Mouse (Mus musculus): ENCODE data around the gene Cdk8.

The Cdk8 gene

DNA sequence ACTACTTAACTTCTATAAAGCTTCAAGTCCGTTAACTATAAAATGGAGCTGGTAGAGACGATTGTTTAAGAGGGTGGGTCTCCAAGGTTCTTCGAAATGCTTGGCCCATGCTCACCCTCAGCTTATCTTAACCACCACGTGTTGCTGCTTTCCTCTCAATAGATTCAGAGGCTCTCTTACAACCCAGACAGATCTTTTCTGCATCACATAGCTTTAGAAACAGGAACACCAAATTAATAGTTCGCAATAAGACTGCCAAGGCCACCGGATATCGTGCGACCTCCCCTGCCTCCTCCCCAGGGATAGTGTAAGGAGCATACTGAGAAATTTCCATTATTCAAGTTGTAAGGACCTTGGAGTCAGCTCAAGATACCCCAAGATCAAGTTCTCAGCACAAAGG lies 87.4 kb downstream of the Cdk8 start:
- no peak for DNase-seq (ENCODE audit: extremely low spot score, low spot score)

DNA sequence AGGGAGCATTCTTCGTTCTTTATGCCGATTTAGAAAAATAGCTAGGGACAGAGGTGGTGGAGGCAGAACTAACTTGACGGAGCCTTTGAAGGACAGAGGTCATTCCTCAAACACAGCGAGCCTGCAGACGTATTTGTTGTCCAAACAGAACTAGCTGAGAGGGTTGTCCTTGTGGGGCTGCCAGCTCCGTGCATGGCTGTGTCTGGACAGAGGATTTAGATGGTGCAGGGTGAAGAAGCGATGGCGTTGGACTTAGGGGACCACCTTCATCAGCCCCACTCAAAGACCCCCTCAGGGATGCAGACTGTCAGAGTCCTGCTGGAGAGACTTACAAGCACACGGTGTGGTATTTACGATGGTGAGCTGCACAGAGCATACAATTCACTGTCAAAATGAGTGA lies 97.9 kb downstream of the Cdk8 start:
- no peak for DNase-seq (ENCODE audit: extremely low spot score, low spot score)

GRCm38 (mm10) chr5:146329541-146329940 lies 98.5 kb downstream of the Cdk8 start:
- no peak for DNase-seq (ENCODE audit: extremely low spot score, low spot score)

DNA sequence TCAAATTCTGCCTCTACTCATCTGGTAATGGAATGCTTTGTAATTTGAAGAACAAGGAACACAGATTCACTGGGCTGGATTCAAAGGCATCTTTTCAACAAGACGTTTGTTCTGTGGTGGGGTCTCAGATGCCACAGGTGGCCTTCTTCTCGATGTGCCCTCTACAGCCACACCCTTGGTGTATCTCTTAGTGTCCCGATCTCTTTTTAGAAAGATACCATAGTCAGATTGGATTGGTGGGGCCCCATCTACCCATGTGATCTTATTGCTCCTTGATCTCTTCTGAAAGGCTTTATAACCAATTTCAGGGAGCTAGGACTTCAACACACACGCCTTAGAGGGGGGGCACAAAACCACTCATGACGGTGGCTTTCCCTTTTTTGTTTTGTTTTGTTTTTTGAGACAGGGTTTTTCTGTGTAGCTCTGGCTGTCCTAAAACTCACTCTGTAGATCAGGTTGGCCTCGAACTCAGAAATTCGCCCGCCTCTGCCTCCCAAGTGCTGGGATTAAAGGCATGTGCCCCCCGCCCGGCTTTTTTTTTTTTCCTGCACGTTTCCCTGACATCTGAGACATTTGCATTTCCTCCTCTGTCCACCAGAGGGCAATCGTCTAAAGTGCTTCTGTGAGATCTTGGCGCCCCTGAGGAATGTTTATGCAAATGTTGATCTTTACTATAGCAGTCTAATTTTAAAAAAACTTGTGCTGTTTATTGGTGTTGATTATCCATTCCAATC lies 99.2 kb downstream of the Cdk8 start:
- DNase-seq (ENCODE audit: extremely low spot score, low spot score) = no peak

GRCm38 (mm10) chr5:146330765-146331115 lies 99.7 kb downstream of the Cdk8 start:
- no peak for DNase-seq (ENCODE audit: extremely low spot score, low spot score)

DNA sequence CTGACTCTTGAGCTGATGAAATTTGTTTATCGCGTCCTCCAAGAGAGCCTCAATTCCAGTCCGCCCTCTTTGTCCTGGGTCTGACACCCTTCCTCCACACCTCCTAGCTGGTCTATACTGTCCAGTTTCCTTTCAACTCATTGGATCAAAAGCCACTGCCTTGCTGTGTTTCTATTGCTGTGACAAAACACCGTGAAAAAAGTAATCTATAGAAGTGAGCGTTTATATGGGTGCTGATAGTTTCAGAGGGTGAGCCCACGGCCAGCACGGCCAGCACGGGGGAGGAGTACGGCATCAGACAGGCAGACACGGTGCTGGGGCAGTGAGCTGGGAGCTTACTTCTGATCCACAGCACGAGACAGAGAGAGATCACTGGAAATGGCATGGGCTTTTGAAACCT lies 100.1 kb downstream of the Cdk8 start:
- DNase-seq (ENCODE audit: extremely low spot score, low spot score) = no peak

DNA sequence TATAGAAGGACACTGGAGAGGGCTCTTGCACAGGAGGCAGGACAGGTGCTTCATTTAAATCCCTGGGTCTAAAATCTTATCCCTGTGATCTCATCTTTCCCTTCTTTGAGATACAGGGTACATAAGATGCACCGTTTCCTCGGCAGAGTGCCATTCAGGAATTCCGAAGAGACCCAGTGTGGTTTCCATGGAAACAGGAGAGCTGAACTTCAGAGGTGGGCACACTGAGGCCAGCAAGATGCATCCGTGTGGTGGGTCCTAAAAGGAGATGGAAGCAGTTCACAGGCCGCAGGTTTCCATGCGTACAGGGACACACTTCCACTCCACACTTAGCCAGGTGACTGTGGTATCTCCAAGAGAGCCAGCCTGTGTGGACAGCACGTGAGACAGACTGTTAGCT lies 101.5 kb downstream of the Cdk8 start:
- no peak for DNase-seq (ENCODE audit: extremely low spot score, low spot score)

DNA sequence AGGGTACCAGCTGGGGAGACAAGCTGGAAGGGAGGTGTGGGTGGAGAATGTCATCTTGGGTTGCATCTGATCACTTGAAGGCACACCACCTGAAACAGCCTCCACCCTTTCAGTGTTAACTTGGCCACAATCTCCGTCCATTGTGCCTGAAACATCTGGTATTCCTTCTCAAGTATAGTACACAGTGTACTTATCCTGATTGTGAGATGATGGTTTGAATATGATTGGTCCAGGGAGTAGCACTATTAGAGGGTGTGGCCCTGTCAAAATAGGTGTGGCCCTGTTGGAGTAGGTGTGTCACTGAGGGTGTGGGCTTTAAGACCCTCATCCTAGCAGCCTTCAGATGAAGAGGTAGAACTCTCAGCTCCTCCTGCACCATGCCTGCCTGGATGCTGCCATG lies 103.4 kb downstream of the Cdk8 start:
- no peak for DNase-seq (ENCODE audit: extremely low spot score, low spot score)

DNA sequence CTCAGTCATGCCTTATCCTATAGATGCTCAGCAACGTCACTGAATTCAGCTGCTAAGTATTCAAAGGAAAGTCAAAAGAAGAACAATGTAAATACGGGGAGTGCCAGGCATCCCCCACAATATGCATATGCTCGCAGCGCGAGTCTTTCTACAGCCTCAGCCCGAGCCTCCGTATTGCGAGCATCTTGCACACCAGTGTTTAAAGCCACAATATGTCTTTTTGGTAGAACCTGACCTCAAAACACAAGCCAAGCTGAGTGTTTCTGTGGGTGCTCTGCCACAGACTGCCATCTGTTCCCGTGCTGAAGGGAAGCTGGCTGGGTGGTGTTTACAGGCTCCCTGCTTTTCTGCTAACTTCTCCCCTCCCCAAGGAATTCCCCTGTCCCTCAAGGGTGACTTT lies 107.0 kb downstream of the Cdk8 start:
- DNase-seq (ENCODE audit: extremely low spot score, low spot score) = no peak

GRCm38 (mm10) chr5:146340037-146340436 lies 109.0 kb downstream of the Cdk8 start:
- DNase-seq (ENCODE audit: extremely low spot score, low spot score) = no peak

- DNase-seq (ENCODE audit: extremely low spot score, low spot score) = no peak
Measured at GRCm38 (mm10) chr5:146344911-146345686, 114.1 kb downstream of the Cdk8 start.

GRCm38 (mm10) chr5:146347081-146347480 lies 116.1 kb downstream of the Cdk8 start:
- DNase-seq (ENCODE audit: extremely low spot score, low spot score) = no peak

GRCm38 (mm10) chr5:146349183-146349582 lies 118.2 kb downstream of the Cdk8 start:
- DNase-seq (ENCODE audit: extremely low spot score, low spot score) = no peak

GRCm38 (mm10) chr5:146350784-146351183 lies 119.8 kb downstream of the Cdk8 start:
- DNase-seq (ENCODE audit: extremely low spot score, low spot score) = no peak

DNA sequence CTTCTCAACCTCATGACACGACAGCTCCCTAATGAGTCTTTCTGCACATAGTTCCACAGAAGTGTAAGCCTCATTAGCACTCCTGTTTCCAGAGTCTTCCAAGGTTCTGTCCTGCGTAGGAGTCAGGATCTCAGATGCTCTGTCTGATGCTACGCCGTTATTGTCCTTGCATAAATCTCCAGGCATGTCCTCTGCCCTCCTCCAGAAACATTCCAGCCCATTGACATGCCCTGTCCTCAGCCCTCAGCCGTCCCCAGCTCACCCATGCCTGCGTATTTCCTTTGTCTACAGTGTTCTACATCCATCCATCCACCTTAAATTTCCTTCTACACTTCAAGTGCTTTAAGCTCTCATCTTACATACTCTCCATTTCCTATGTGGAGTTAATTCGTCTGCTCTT lies 121.0 kb downstream of the Cdk8 start:
- DNase-seq (ENCODE audit: extremely low spot score, low spot score) = no peak
